Comparison of ENCODE assay signal across 28 mouse cellular contexts in genomic region chr11:96984903-96985302, GRCm38 (mm10). TPM values are rescaled to one million over a fixed set of nuclear protein-coding genes. Genes with fewer than 3 reads are reported as not detected.
DNase-seq lines count a peak whose midpoint lies in the region; ATAC-seq and TF ChIP-seq lines count a peak whose summit lies in the region.
"Had no signal": no experiment of that assay in that cellular context is flagged by ENCODE, and none has a peak within 500 bp of the region (broad histone marks: within the 10 kb centered on the region; RNA-seq: fewer than 3 reads in every experiment).

No protein-coding gene starts in this region.

- H3K9ac ChIP-seq in midbrain, embryonic 11.5 days (ENCODE audit: low read length) = 0 out of 2 replicates have a peak overlapping the region, but pooled peaks have one; percentile 14
- no peak overlapping the region for H3K9ac ChIP-seq in midbrain, postnatal 0 days (replicated peaks; ENCODE audit: low read length, poor library complexity, severe bottlenecking)
- peak overlapping the region; percentile 1; the same call in 1 of the 2 replicates for H3K9ac ChIP-seq in embryonic facial prominence, embryonic 11.5 days (replicated peaks; ENCODE audit: low read length)
- no peak overlapping the region for H3K9ac ChIP-seq in limb, embryonic 11.5 days (ENCODE audit: low read length)
- no peak overlapping the region for H3K9ac ChIP-seq in liver, embryonic 12.5 days
- H3K9ac ChIP-seq: embryonic facial prominence, embryonic 12.5 days; embryonic facial prominence, embryonic 15.5 days; forebrain, embryonic 12.5 days; heart, embryonic 12.5 days; heart, embryonic 15.5 days; hindbrain, embryonic 15.5 days had no signal

- peaks cover 9% of the 10 kb centered on the region for H3K4me1 ChIP-seq in midbrain, embryonic 11.5 days (ENCODE audit: control insufficient read depth, insufficient read depth, low read length)
- H3K4me1 ChIP-seq in midbrain, postnatal 0 days (ENCODE audit: insufficient read depth, low read length) = no peaks in the 10 kb centered on the region; the same call in 1 of the 2 replicates
- H3K4me1 ChIP-seq in embryonic facial prominence, embryonic 11.5 days (ENCODE audit: control insufficient read depth, insufficient read depth, low read length) = no peaks in the 10 kb centered on the region; the same call in 1 of the 2 replicates
- peaks cover 41% of the 10 kb centered on the region for H3K4me1 ChIP-seq in limb, embryonic 11.5 days (ENCODE audit: control insufficient read depth, insufficient read depth, low read length)
- H3K4me1 ChIP-seq in liver, embryonic 12.5 days = peaks cover 29% of the 10 kb centered on the region

- H3K27me3 ChIP-seq in midbrain, embryonic 11.5 days (ENCODE audit: control insufficient read depth, insufficient read depth, low read length) = peaks cover 14% of the 10 kb centered on the region
- 0 out of 2 replicates have a peak, but pooled peaks cover 3% of the 10 kb centered on the region for H3K27me3 ChIP-seq in midbrain, postnatal 0 days (ENCODE audit: insufficient read depth, low read length)
- peaks cover 2% of the 10 kb centered on the region for H3K27me3 ChIP-seq in embryonic facial prominence, embryonic 11.5 days (ENCODE audit: control insufficient read depth, insufficient read depth, low read length)
- no peaks in the 10 kb centered on the region for H3K27me3 ChIP-seq in limb, embryonic 11.5 days (ENCODE audit: control insufficient read depth, insufficient read depth, low read length)
- peaks cover 72% of the 10 kb centered on the region for H3K27me3 ChIP-seq in liver, embryonic 12.5 days (replicated peaks)

- H3K9me3 ChIP-seq in midbrain, embryonic 11.5 days (ENCODE audit: control insufficient read depth, low read length) = no peaks in the 10 kb centered on the region
- no peaks in the 10 kb centered on the region for H3K9me3 ChIP-seq in midbrain, postnatal 0 days (ENCODE audit: low read length)
- H3K9me3 ChIP-seq in embryonic facial prominence, embryonic 11.5 days (replicated peaks; ENCODE audit: control insufficient read depth, low read length) = no peaks in the 10 kb centered on the region
- no peaks in the 10 kb centered on the region for H3K9me3 ChIP-seq in limb, embryonic 11.5 days (ENCODE audit: control insufficient read depth, low read length)
- no peaks in the 10 kb centered on the region for H3K9me3 ChIP-seq in liver, embryonic 12.5 days (replicated peaks)
- H3K9me3 ChIP-seq: embryonic facial prominence, embryonic 12.5 days; embryonic facial prominence, embryonic 15.5 days; forebrain, embryonic 12.5 days; heart, embryonic 12.5 days; heart, embryonic 15.5 days; hindbrain, embryonic 10.5 days; hindbrain, embryonic 15.5 days had no signal

- no peak for ATAC-seq in midbrain, embryonic 11.5 days (ENCODE audit: low FRiP score)
- no peak for ATAC-seq in midbrain, postnatal 0 days (ENCODE audit: low FRiP score)
- ATAC-seq in embryonic facial prominence, embryonic 11.5 days (replicated peaks; ENCODE audit: insufficient number of reproducible peaks, low FRiP score, low TSS enrichment, low read depth) = no peak
- no peak for ATAC-seq in limb, embryonic 11.5 days (ENCODE audit: insufficient number of reproducible peaks, low FRiP score, low TSS enrichment, low read depth)
- no peak for ATAC-seq in liver, embryonic 12.5 days
- ATAC-seq: CD4-positive, CD25-positive, alpha-beta regulatory T cell, adult 4 months; forebrain, embryonic 16.5 days; intestine, postnatal 0 days had no signal

- H3K27ac ChIP-seq in midbrain, embryonic 11.5 days (ENCODE audit: low read depth, low read length) = no peak overlapping the region
- no peak overlapping the region for H3K27ac ChIP-seq in midbrain, postnatal 0 days (ENCODE audit: low read depth, low read length)
- no peak overlapping the region for H3K27ac ChIP-seq in embryonic facial prominence, embryonic 11.5 days (replicated peaks; ENCODE audit: low read depth, low read length)
- no peak overlapping the region for H3K27ac ChIP-seq in limb, embryonic 11.5 days (replicated peaks; ENCODE audit: low read depth, low read length)
- no peak overlapping the region for H3K27ac ChIP-seq in liver, embryonic 12.5 days
- H3K27ac ChIP-seq: embryonic facial prominence, embryonic 12.5 days; embryonic facial prominence, embryonic 15.5 days; forebrain, embryonic 12.5 days; gastrocnemius, adult 2 months; heart, embryonic 15.5 days; hindbrain, embryonic 10.5 days; hindbrain, embryonic 15.5 days had no signal

- H3K4me2 ChIP-seq in midbrain, embryonic 11.5 days = no peak overlapping the region
- H3K4me2 ChIP-seq in midbrain, postnatal 0 days (ENCODE audit: low read depth, low read length, poor library complexity, severe bottlenecking) = no peak overlapping the region
- no peak overlapping the region for H3K4me2 ChIP-seq in embryonic facial prominence, embryonic 11.5 days (ENCODE audit: low read depth, low read length)
- no peak overlapping the region for H3K4me2 ChIP-seq in limb, embryonic 11.5 days (ENCODE audit: low read depth, severe bottlenecking)
- no peak overlapping the region for H3K4me2 ChIP-seq in liver, embryonic 12.5 days
- H3K4me2 ChIP-seq: embryonic facial prominence, embryonic 12.5 days; embryonic facial prominence, embryonic 15.5 days; forebrain, embryonic 12.5 days; heart, embryonic 12.5 days; heart, embryonic 15.5 days; hindbrain, embryonic 15.5 days had no signal

- DNase-seq in midbrain, embryonic 11.5 days (ENCODE audit: low spot score, missing footprints) = no peak
- no peak for DNase-seq in midbrain, postnatal 0 days (ENCODE audit: low spot score)
- DNase-seq in embryonic facial prominence, embryonic 11.5 days (ENCODE audit: low spot score) = no peak
- DNase-seq in limb, embryonic 11.5 days (ENCODE audit: low spot score) = peak; percentile 51
- DNase-seq in cerebellum, postnatal 14 days = no peak
- DNase-seq: adrenal gland, postnatal 14 days; cerebellum, adult 11 months; cerebellum, adult 2 months; cerebellum, adult 9-11 months; cerebellum, postnatal 36 days; embryo, embryonic 11 days; gastrocnemius, adult 2 months; gastrocnemius, postnatal 14 days; heart, adult 11 months; heart, postnatal 10 days; heart, postnatal 36 days had no signal

- 18% methylated on average over 4 of the region's 4 CpGs for WGBS in midbrain, embryonic 11.5 days
- 21% methylated on average over 4 of the region's 4 CpGs for WGBS in midbrain, postnatal 0 days
- WGBS in embryonic facial prominence, embryonic 11.5 days = 22% methylated on average over 4 of the region's 4 CpGs
- WGBS in limb, embryonic 11.5 days = 7% methylated on average over 4 of the region's 4 CpGs
- WGBS in liver, embryonic 12.5 days (ENCODE audit: insufficient replicate concordance) = 35% methylated on average over 4 of the region's 4 CpGs

- H3K36me3 ChIP-seq in midbrain, embryonic 11.5 days (ENCODE audit: control insufficient read depth, insufficient read depth, low read length) = no peaks in the 10 kb centered on the region
- H3K36me3 ChIP-seq in midbrain, postnatal 0 days (ENCODE audit: insufficient read depth, low read length) = no peaks in the 10 kb centered on the region
- H3K36me3 ChIP-seq in embryonic facial prominence, embryonic 11.5 days (replicated peaks; ENCODE audit: control insufficient read depth, insufficient read depth, low read depth, low read length) = no peaks in the 10 kb centered on the region
- H3K36me3 ChIP-seq in limb, embryonic 11.5 days (ENCODE audit: control insufficient read depth, insufficient read depth, low read length) = no peaks in the 10 kb centered on the region
- H3K36me3 ChIP-seq in liver, embryonic 12.5 days = no peaks in the 10 kb centered on the region
- H3K36me3 ChIP-seq: embryonic facial prominence, embryonic 12.5 days; embryonic facial prominence, embryonic 15.5 days; forebrain, embryonic 12.5 days; heart, embryonic 12.5 days; heart, embryonic 15.5 days; hindbrain, embryonic 10.5 days; hindbrain, embryonic 15.5 days had no signal

- H3K4me3 ChIP-seq in midbrain, embryonic 11.5 days (ENCODE audit: low read depth, low read length) = no peak overlapping the region
- no peak overlapping the region for H3K4me3 ChIP-seq in midbrain, postnatal 0 days (ENCODE audit: low read depth, low read length)
- no peak overlapping the region for H3K4me3 ChIP-seq in embryonic facial prominence, embryonic 11.5 days (ENCODE audit: low read depth, low read length)
- H3K4me3 ChIP-seq in limb, embryonic 11.5 days (ENCODE audit: low read depth, low read length) = no peak overlapping the region
- no peak overlapping the region for H3K4me3 ChIP-seq in liver, embryonic 12.5 days
- H3K4me3 ChIP-seq: embryonic facial prominence, embryonic 12.5 days; embryonic facial prominence, embryonic 15.5 days; forebrain, embryonic 12.5 days; gastrocnemius, adult 2 months; heart, embryonic 12.5 days; heart, embryonic 15.5 days; hindbrain, embryonic 10.5 days; hindbrain, embryonic 15.5 days had no signal

- no peak for TF ChIP-seq CTCF in midbrain, postnatal 0 days (IDR thresholded peaks at IDR 0.05)

RNA-seq across cellular contexts. Expression of gene Sp2, which starts 2.1 kb away (rescaled TPM):
- polyA plus RNA-seq in midbrain, embryonic 11.5 days (2014; fragmentation: Nextera tagmentation; extraction: Ambion mirVana) = 22.2 and 26.3 TPM in 2 replicates
- 5.2 and 5.9 TPM in 2 replicates for total RNA-seq in midbrain, postnatal 0 days (2014; rRNA removed)
- 13.4 and 13.7 TPM in 2 replicates for polyA plus RNA-seq in midbrain, postnatal 0 days (2015; fragmentation: Nextera tagmentation; extraction: Ambion mirVana)
- polyA plus RNA-seq in embryonic facial prominence, embryonic 11.5 days (2014; fragmentation: Nextera tagmentation; extraction: Ambion mirVana) = 15.8 and 18.3 TPM in 2 replicates
- 23.4 and 25.8 TPM in 2 replicates for polyA plus RNA-seq in limb, embryonic 11.5 days (2014; fragmentation: Nextera tagmentation; extraction: Ambion mirVana)
- polyA plus RNA-seq in liver, embryonic 12.5 days (2016; fragmentation: Nextera tagmentation; extraction: Ambion mirVana) = 15.5 and 18.5 TPM in 2 replicates

RNA-seq across cellular contexts. Expression of gene Sp6, which starts 28.3 kb away (rescaled TPM):
- polyA plus RNA-seq in midbrain, embryonic 11.5 days (2014; fragmentation: Nextera tagmentation; extraction: Ambion mirVana) = not detected in 2 replicates
- total RNA-seq in midbrain, postnatal 0 days (2014; rRNA removed) = 0.33 and 1.1 TPM in 2 replicates
- polyA plus RNA-seq in midbrain, postnatal 0 days (2015; fragmentation: Nextera tagmentation; extraction: Ambion mirVana) = 0.43 and 0.51 TPM in 2 replicates
- polyA plus RNA-seq in embryonic facial prominence, embryonic 11.5 days (2014; fragmentation: Nextera tagmentation; extraction: Ambion mirVana) = 0.29 and 0.45 TPM in 2 replicates
- polyA plus RNA-seq in limb, embryonic 11.5 days (2014; fragmentation: Nextera tagmentation; extraction: Ambion mirVana) = 2.1 and 2.4 TPM in 2 replicates
- 0.15 and 0.19 TPM in 2 replicates for polyA plus RNA-seq in liver, embryonic 12.5 days (2016; fragmentation: Nextera tagmentation; extraction: Ambion mirVana)
- polyA plus RNA-seq: intestine, embryonic 14.5 days had no signal

RNA-seq across cellular contexts. Expression of gene Pnpo, which starts 41.1 kb away (rescaled TPM):
- 23.1 and 24.4 TPM in 2 replicates for polyA plus RNA-seq in midbrain, embryonic 11.5 days (2014; fragmentation: Nextera tagmentation; extraction: Ambion mirVana)
- 26.9 and 28.6 TPM in 2 replicates for total RNA-seq in midbrain, postnatal 0 days (2014; rRNA removed)
- 36.8 and 37.4 TPM in 2 replicates for polyA plus RNA-seq in midbrain, postnatal 0 days (2015; fragmentation: Nextera tagmentation; extraction: Ambion mirVana)
- 26.7 and 29.0 TPM in 2 replicates for polyA plus RNA-seq in embryonic facial prominence, embryonic 11.5 days (2014; fragmentation: Nextera tagmentation; extraction: Ambion mirVana)
- polyA plus RNA-seq in limb, embryonic 11.5 days (2014; fragmentation: Nextera tagmentation; extraction: Ambion mirVana) = 25.5 and 27.5 TPM in 2 replicates
- 528 and 553 TPM in 2 replicates for polyA plus RNA-seq in liver, embryonic 12.5 days (2016; fragmentation: Nextera tagmentation; extraction: Ambion mirVana)

RNA-seq across cellular contexts. Expression of gene Scrn2, which starts 44.8 kb away (rescaled TPM):
- 21.3 and 22.1 TPM in 2 replicates for polyA plus RNA-seq in midbrain, embryonic 11.5 days (2014; fragmentation: Nextera tagmentation; extraction: Ambion mirVana)
- total RNA-seq in midbrain, postnatal 0 days (2014; rRNA removed) = 19.6 and 22.3 TPM in 2 replicates
- polyA plus RNA-seq in midbrain, postnatal 0 days (2015; fragmentation: Nextera tagmentation; extraction: Ambion mirVana) = 11.1 and 11.9 TPM in 2 replicates
- polyA plus RNA-seq in embryonic facial prominence, embryonic 11.5 days (2014; fragmentation: Nextera tagmentation; extraction: Ambion mirVana) = 20.4 and 26.0 TPM in 2 replicates
- 31.9 and 34.4 TPM in 2 replicates for polyA plus RNA-seq in limb, embryonic 11.5 days (2014; fragmentation: Nextera tagmentation; extraction: Ambion mirVana)
- polyA plus RNA-seq in liver, embryonic 12.5 days (2016; fragmentation: Nextera tagmentation; extraction: Ambion mirVana) = 9.8 and 11.0 TPM in 2 replicates

RNA-seq across cellular contexts. Expression of gene Lrrc46, which starts 56.3 kb away (rescaled TPM):
- 2.7 TPM in 2 replicates for polyA plus RNA-seq in midbrain, embryonic 11.5 days (2014; fragmentation: Nextera tagmentation; extraction: Ambion mirVana)
- 1.4 and 2.7 TPM in 2 replicates for total RNA-seq in midbrain, postnatal 0 days (2014; rRNA removed)
- polyA plus RNA-seq in midbrain, postnatal 0 days (2015; fragmentation: Nextera tagmentation; extraction: Ambion mirVana) = 2.4 and 3.3 TPM in 2 replicates
- polyA plus RNA-seq in embryonic facial prominence, embryonic 11.5 days (2014; fragmentation: Nextera tagmentation; extraction: Ambion mirVana) = 1.1 and 1.3 TPM in 2 replicates
- 0.79 and 1.4 TPM in 2 replicates for polyA plus RNA-seq in limb, embryonic 11.5 days (2014; fragmentation: Nextera tagmentation; extraction: Ambion mirVana)
- polyA plus RNA-seq in liver, embryonic 12.5 days (2016; fragmentation: Nextera tagmentation; extraction: Ambion mirVana) = 0.35 and 0.48 TPM in 2 replicates
- total RNA-seq: gastrocnemius, adult 2 months; gastrocnemius, postnatal 14 days; heart, postnatal 36 days had no signal
- polyA plus RNA-seq: CD4-positive, CD25-positive, alpha-beta regulatory T cell, adult 4 months had no signal

Comparison
In these comparisons a context has a peak if more than half of its experiments do, and no peak if none do; other contexts are left out.
1. H3K9ac ChIP-seq: peak in midbrain, embryonic 11.5 days (single experiment) and embryonic facial prominence, embryonic 11.5 days (single experiment); none in midbrain, postnatal 0 days (single experiment), limb, embryonic 11.5 days (single experiment) and liver, embryonic 12.5 days (single experiment).
2. RNA of gene Pnpo, which starts 41.1 kb away (polyA plus RNA-seq): 528 to 553 TPM in liver, embryonic 12.5 days; 36.8 to 37.4 TPM in midbrain, postnatal 0 days, 26.7 to 29.0 TPM in embryonic facial prominence, embryonic 11.5 days, 25.5 to 27.5 TPM in limb, embryonic 11.5 days and 23.1 to 24.4 TPM in midbrain, embryonic 11.5 days; every median in the first group is over 10 times any median in the second.